Mouse (Mus musculus): ENCODE data around the gene Taf4. TPM values are rescaled to one million over a fixed set of nuclear protein-coding genes. Genes with fewer than 3 reads are reported as not detected.

Taf4 gene
- polyA plus RNA-seq, 1 experiment from 2014 or later, result 3.9 TPM

DNA sequence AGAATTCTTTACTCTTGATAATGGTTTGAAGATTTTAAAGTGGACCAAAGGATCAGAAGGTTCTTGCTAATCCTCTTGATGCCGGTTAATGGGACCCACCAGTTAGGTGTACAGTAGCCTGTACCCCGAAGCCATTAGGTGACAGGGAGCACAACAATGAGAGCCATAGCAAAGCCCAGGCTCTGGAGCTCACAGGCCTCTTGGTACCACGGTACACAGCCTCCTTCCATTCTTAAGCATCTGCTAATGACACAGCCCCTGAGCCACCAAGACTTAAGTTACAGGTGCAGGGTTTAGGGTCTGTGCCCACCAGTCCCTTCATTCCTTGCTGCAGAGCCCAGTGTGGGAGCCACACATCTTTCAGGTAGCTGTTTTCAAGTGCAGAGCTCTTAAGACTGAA, 1.8 kb upstream of the Taf4 start:
- no peak for ATAC-seq (replicated peaks)
- Histone ChIP-seq H3K4me3 (no peak overlapping the region), H3K27me3 (replicated peaks) (no peaks in the 10 kb centered on the region), H3K36me3 (replicated peaks) (no peaks in the 10 kb centered on the region), H3K9me3 (no peaks in the 10 kb centered on the region), H3K4me1 (peaks cover 32% of the 10 kb centered on the region), H3K4me2 (peak overlapping the region; percentile 49; the same call in 1 of the 2 replicates), H3K9ac (no peak overlapping the region), H3K27ac (no peak overlapping the region)
- WGBS, result 67% methylated on average over 3 of the region's 3 CpGs

DNA sequence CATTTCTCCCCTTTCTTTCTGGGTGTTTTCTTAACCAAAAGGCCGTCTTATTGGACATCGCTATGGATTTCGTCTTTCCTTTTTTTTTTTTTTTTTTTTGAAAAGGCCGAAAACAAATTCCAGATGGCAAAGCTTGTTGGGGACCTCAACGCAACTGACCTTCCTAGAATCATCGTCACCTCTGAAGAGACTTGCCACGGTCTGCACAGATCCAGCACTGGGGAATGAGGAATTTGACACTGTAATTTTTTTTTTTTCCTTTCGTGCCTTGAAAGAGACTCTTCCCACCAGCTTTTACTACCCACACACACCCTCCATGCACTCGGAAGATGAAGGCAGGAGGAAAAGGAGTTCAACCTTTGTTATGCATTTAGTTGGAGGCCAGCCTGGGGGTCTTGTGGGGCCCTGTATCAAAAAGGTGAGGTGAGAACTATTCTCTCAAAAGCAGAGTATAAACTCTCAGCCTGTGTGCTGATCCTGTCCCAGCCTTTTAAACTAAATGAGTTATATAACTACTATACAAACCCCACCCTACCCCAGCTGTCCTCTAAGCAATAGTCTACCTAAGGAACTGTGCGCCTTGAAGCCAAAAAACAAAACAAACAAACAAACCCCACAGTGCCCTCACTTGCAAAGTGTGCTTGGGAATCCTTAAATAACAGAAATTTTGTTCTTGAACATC, 1.0 kb upstream of the Taf4 start:
- H3K36me3 ChIP-seq (replicated peaks), result no peaks in the 10 kb centered on the region
- no peak for ATAC-seq (replicated peaks)
- no peaks in the 10 kb centered on the region for H3K9me3 ChIP-seq
- peak overlapping the region; percentile 49 for H3K4me2 ChIP-seq
- H3K4me3 ChIP-seq, result peak overlapping the region; percentile 79
- peaks cover 35% of the 10 kb centered on the region for H3K4me1 ChIP-seq
- peak overlapping the region; percentile 97 for H3K27ac ChIP-seq
- WGBS, result 8% methylated on average over 10 of the region's 10 CpGs
- no peaks in the 10 kb centered on the region for H3K27me3 ChIP-seq (replicated peaks)
- peak overlapping the region; percentile 93 for H3K9ac ChIP-seq

DNA sequence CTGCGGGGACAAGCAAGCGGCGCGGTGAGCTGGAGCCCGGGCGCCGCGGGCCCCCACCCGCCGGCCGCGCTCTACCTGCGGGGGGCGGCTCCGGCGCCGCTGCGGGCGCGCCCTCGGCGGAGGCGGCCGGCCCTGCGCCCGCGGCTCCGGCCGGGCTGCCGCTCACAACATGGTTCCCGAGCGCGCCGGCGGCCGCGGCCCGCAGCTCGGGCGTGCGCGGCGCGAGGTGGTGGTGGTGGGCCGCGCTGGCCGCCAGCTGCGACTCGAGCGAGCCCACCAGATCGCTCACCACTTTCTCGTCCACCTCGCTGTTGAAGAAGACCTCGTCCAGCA, 185 bp downstream of the Taf4 start:
- no peaks in the 10 kb centered on the region for H3K27me3 ChIP-seq (replicated peaks)
- no peak; the same call in 1 of the 2 replicates for ATAC-seq (replicated peaks)
- H3K9me3 ChIP-seq, result no peaks in the 10 kb centered on the region
- peak overlapping the region; percentile 85 for H3K9ac ChIP-seq
- H3K4me2 ChIP-seq, result peak overlapping the region; percentile 100; the same call in 1 of the 2 replicates
- peak overlapping the region; percentile 79 for H3K4me3 ChIP-seq
- H3K4me1 ChIP-seq, result peaks cover 43% of the 10 kb centered on the region
- H3K36me3 ChIP-seq (replicated peaks), result no peaks in the 10 kb centered on the region
- H3K27ac ChIP-seq, result peak overlapping the region; percentile 97
- 0% methylated on average over 25 of the region's 54 CpGs for WGBS

DNA sequence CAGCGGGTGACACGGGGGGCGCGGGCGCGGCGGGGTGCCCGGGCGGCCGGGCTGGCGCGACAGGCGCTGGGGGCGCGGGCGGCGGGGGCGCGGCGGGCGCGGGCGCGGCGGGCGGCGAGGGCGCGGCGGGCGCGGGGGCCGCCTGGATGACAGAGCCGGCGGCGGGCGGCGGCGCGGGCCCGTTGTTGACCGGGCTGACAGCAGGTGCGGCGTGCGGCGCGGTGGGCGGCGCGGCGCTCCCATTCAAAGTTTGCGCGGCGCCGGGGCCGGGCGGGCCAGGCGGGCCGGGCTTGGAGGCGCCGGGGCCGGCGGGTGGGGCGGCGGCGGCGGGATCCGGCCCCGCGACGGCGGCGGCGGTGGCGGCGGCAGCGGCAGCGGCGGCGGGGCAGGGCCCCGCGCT, 595 bp downstream of the Taf4 start:
- ATAC-seq (replicated peaks), result peak; percentile 0; the same call in 1 of the 2 replicates
- Histone ChIP-seq H3K9me3 (no peaks in the 10 kb centered on the region), H3K9ac (peak overlapping the region; percentile 85), H3K4me2 (peak overlapping the region; percentile 100), H3K4me1 (peaks cover 45% of the 10 kb centered on the region), H3K27me3 (replicated peaks) (no peaks in the 10 kb centered on the region), H3K36me3 (replicated peaks) (no peaks in the 10 kb centered on the region), H3K4me3 (peak overlapping the region; percentile 79), H3K27ac (peak overlapping the region; percentile 97; the same call in 1 of the 2 replicates)
- WGBS, result no CpG with 5 or more reads among the region's 82 CpGs

DNA sequence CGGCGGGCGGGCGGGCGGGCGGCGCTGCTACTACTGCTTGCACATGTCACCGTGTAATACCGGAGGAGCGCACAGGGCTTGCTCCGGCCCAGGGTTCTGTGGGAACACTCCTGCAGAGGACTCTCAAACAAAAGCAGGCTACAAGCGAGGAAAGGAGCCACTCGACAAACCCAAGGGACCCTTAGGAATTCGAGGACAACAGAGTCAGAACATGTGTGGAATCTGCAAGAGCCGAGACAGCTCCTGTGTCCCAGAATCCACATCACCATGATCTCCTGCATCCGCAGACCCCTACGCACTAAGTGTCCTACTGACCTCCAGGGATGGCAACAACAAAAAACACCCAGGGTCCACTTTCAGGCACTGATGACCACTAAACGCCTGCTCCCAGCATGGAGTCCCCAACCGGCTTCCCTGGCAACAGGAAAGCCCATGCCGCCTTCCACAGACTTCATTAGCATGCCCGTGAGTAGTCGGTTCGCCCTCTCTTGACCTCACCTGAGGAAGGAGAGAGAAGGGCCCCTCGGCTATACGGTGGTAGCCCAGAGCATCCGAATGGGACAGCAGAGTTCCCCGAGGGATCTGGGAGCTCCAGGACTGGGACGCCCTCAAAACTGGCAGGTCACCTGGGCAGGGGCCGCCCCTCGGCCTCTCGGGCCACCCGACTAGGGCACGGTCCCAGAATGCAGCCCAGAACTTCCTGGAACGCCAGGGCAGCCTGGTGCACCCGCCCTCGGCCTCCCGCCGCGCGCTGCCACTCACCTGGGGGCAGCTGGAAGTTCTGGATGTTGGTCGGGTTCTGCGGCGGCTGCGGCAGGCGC, 1.6 kb downstream of the Taf4 start:
- Histone ChIP-seq H3K4me2 (peak overlapping the region; percentile 100), H3K9ac (peak overlapping the region; percentile 46), H3K4me1 (peaks cover 52% of the 10 kb centered on the region), H3K4me3 (peak overlapping the region; percentile 79), H3K27ac (no peak overlapping the region; the same call in 1 of the 2 replicates), H3K9me3 (no peaks in the 10 kb centered on the region), H3K36me3 (replicated peaks) (no peaks in the 10 kb centered on the region), H3K27me3 (replicated peaks) (no peaks in the 10 kb centered on the region)
- under 1% methylated on average over 45 of the region's 45 CpGs for WGBS
- 0 out of 2 replicates have a peak, but pooled peaks have one; percentile 4 for ATAC-seq (replicated peaks)

DNA sequence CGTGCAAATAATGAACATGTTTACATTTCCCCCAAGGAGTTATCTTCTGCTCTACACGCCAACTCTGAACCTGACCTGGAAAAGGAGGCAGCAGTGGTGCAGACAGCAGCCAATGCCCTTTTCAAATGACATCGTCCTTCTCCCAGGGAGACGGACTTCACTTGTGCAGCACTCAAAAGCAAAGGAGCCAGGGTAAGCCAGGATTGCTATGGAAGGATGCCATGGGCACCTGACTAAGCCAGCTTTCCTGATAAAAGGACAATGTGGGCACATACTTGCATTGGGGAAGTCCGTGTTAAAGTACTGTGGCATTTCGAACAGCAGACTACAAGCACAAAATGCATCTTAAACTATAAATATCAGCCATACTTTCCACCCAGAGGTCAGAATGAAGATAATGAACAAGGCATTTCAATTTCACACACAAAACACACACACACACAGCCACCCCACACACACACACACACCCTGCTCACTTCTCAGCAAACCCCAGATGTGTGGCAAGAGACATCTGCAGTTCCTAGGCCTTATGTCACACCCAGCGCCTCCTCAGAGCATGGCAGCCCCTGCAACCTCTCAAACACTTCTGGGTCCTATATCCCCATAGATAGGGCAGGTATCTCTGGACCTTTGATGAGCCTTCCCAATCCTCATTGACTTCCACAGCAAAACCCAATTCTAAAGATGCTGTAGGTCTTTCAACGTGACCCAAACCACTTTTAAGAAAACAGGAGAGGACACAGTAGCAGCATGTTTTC, 2.4 kb downstream of the Taf4 start:
- Histone ChIP-seq H3K27me3 (replicated peaks) (no peaks in the 10 kb centered on the region), H3K4me2 (peak overlapping the region; percentile 100), H3K36me3 (replicated peaks) (no peaks in the 10 kb centered on the region), H3K27ac (no peak overlapping the region), H3K9ac (peak overlapping the region; percentile 46), H3K4me3 (peak overlapping the region; percentile 79), H3K4me1 (peaks cover 59% of the 10 kb centered on the region), H3K9me3 (no peaks in the 10 kb centered on the region)
- WGBS, result 25% methylated on average over 8 of the region's 8 CpGs
- no peak for ATAC-seq (replicated peaks)

DNA sequence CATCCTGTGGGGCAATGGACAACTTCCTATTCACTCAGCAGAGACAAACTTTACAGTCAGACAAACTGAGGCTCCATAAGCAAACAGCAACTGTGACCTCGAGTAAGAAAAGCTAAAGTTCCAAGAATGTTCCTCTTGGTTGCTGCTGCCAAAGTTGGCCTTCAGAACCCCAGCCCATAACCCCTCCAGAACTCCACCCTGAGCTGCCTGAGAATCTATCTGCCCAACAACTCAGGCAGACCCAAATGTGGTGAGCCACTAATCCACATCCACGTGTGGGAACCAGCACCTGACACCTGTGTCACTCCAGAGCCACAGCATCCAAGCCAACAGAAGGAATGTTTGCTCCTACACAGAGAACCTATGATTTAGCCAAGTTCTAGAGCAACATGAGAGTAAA, 4.0 kb downstream of the Taf4 start:
- Histone ChIP-seq H3K9me3 (no peaks in the 10 kb centered on the region), H3K9ac (no peak overlapping the region), H3K4me1 (peaks cover 57% of the 10 kb centered on the region), H3K27me3 (replicated peaks) (no peaks in the 10 kb centered on the region), H3K27ac (no peak overlapping the region), H3K4me3 (no peak overlapping the region), H3K36me3 (replicated peaks) (no peaks in the 10 kb centered on the region), H3K4me2 (no peak overlapping the region)
- no peak for ATAC-seq (replicated peaks)
- 74% methylated on average over 2 of the region's 2 CpGs for WGBS

DNA sequence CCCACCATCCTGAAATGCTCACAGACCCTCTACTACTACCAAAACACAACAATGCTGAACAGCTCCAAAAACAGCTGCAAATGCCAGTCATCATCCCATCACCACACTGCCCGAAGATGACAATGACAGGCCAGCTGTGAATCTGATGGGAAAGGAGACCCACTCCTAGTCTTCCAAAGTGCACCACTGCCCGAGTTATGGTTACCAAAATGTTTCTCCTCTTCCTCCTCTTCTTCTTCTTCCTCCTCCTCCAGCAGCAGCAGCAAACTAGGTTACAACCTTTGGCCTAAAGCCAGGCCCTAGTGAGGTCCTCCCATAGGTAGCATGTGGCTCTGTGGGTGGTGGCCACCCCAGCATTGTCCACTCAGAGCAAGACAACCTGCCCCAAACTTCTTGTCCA, 4.6 kb downstream of the Taf4 start:
- Histone ChIP-seq H3K4me2 (no peak overlapping the region), H3K27me3 (replicated peaks) (no peaks in the 10 kb centered on the region), H3K27ac (no peak overlapping the region), H3K9me3 (no peaks in the 10 kb centered on the region), H3K9ac (no peak overlapping the region), H3K36me3 (replicated peaks) (no peaks in the 10 kb centered on the region), H3K4me1 (peaks cover 58% of the 10 kb centered on the region), H3K4me3 (no peak overlapping the region)
- ATAC-seq (replicated peaks), result no peak
- WGBS, result 87% methylated on average over 2 of the region's 2 CpGs

DNA sequence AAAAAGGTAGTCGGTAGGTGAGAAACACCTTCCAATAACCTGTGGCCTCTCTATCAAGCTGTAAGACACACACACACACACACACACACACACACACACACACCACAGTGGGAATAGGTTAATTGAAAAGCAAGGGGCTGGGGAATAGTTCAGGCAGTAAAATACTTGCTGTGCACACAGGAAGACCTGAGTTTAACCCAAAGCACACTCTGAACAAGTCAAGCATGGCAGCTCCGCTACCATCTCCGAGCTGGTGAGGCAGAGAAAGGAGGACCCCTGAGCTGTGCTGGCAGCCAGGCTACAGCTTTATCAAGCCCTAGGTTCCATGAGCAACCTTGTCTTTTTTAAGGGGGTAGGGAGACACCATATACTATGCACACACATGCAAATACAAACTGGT, 7.3 kb downstream of the Taf4 start:
- H3K9me3 ChIP-seq, result no peaks in the 10 kb centered on the region
- H3K27me3 ChIP-seq (replicated peaks), result no peaks in the 10 kb centered on the region
- ATAC-seq (replicated peaks), result no peak
- 59% methylated on average over 3 of the region's 3 CpGs for WGBS
- H3K4me2 ChIP-seq, result no peak overlapping the region
- H3K36me3 ChIP-seq (replicated peaks), result no peaks in the 10 kb centered on the region
- H3K9ac ChIP-seq, result no peak overlapping the region
- no peak overlapping the region for H3K27ac ChIP-seq
- no peak overlapping the region for H3K4me3 ChIP-seq
- H3K4me1 ChIP-seq, result peaks cover 59% of the 10 kb centered on the region

DNA sequence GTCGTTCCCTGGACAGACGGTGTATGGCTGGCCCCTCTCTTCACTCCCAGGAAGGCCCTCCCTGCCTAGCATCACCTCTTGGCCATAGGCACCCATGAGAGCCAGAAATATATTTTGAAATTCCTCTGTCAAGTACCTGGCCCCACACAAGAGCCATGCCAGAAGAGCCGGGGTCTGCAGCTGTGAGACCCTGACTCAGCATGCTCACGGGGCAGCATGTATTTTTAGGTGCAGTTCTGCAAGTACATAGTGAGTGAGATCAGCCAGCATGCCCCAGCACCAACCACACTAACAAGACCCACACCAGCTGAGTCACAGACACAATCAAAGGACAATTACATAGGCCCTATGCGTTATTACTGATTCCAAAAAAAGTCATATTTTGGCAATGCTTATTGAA, 8.8 kb downstream of the Taf4 start:
- no peaks in the 10 kb centered on the region for H3K36me3 ChIP-seq (replicated peaks)
- no peak overlapping the region for H3K4me2 ChIP-seq
- H3K9ac ChIP-seq, result no peak overlapping the region
- no peak for ATAC-seq (replicated peaks)
- H3K9me3 ChIP-seq, result no peaks in the 10 kb centered on the region
- no peak overlapping the region for H3K27ac ChIP-seq
- H3K4me1 ChIP-seq, result peaks cover 47% of the 10 kb centered on the region
- WGBS, result 79% methylated on average over 5 of the region's 5 CpGs
- no peak overlapping the region for H3K4me3 ChIP-seq
- H3K27me3 ChIP-seq (replicated peaks), result no peaks in the 10 kb centered on the region

DNA sequence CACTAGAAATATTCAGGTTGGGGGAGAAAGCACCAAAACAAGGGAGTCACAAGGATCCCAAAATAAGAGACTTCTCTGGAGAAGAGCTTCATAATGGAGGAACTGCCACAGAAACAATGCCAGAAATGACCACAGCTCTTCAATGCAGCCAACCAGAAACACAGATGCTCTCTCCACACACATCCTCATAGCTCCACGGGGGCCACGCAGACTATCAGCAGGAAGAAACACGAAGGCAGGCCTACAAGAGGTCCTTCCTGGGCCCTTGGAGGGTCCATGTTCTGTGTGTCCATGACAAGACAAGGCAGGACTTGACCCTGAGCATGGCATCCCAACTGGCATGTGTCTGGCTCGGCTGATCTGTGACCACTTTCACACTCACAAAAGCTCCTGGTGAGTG, 15.0 kb downstream of the Taf4 start:
- no peak overlapping the region for H3K9ac ChIP-seq
- H3K36me3 ChIP-seq (replicated peaks), result no peaks in the 10 kb centered on the region
- H3K27ac ChIP-seq, result no peak overlapping the region
- 81% methylated on average over 4 of the region's 4 CpGs for WGBS
- H3K4me3 ChIP-seq, result no peak overlapping the region
- H3K4me1 ChIP-seq, result peaks cover 24% of the 10 kb centered on the region
- H3K4me2 ChIP-seq, result no peak overlapping the region
- H3K27me3 ChIP-seq (replicated peaks), result no peaks in the 10 kb centered on the region
- ATAC-seq (replicated peaks), result no peak
- no peaks in the 10 kb centered on the region for H3K9me3 ChIP-seq

DNA sequence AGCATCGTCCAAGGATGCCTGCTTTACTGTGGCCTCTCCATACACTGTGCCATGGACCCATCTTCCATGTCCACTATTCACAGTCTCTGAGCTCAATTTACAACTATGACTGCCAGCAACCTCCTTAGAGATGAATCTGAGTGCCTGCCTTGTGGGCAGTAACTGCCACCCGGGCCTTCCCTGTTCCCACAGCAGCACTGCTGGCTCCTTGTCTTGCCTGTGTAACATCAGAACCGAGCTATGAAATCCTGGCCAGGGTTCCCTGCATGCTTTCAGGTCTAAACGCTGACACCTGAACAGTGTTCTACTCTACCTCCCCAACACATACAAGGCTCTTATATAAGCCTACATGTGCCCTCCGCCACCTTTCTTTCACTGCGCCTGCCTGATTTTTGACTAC, 16.1 kb downstream of the Taf4 start:
- H3K27ac ChIP-seq, result no peak overlapping the region
- H3K9ac ChIP-seq, result no peak overlapping the region
- H3K9me3 ChIP-seq, result no peaks in the 10 kb centered on the region
- WGBS, result 86% methylated on average over 6 of the region's 6 CpGs
- H3K36me3 ChIP-seq (replicated peaks), result no peaks in the 10 kb centered on the region
- no peak overlapping the region for H3K4me2 ChIP-seq
- no peaks in the 10 kb centered on the region for H3K27me3 ChIP-seq (replicated peaks)
- no peak overlapping the region for H3K4me3 ChIP-seq
- no peak for ATAC-seq (replicated peaks)
- H3K4me1 ChIP-seq, result peaks cover 19% of the 10 kb centered on the region
